Mouse (Mus musculus) monocyte, adult 5-6 weeks (primary cell): ENCODE data around the gene Coq9. TPM values are rescaled to one million over a fixed set of nuclear protein-coding genes. Genes with fewer than 3 reads are reported as not detected.

Experiments used
- ATAC-seq: fragments of 153-309, 156-312 bp; replicated peaks from 2 replicates; pipeline ENCODE4 v1.8.0; 2017; ENCODE audit warnings: mild to moderate bottlenecking; ENCODE audit not compliant: low TSS enrichment, insufficient number of reproducible peaks, severe bottlenecking, poor library complexity, low FRiP score
- total RNA-seq: library from RNA; stranded (forward); fragments of 200-1000, 200-491, 200-594 nt; gene quantifications from 3 replicates; pipeline ENCODE4 v1.2.3, GENCODE M21; 2017

The Coq9 gene
- total RNA-seq, result 23.0 to 27.5 TPM (median 25.1 TPM) in 3 replicates

- ATAC-seq, result peak; percentile 97
These were observed at the start of gene Coq9, which contains the start of gene Ciapin1 for GRCm38 (mm10) chr8:94837662-94838574. Gene Coq9 (plus strand): TSS chr8:94838321. Gene Ciapin1 (minus strand): TSS chr8:94838358.

- no peak for ATAC-seq
These were observed 48.7 kb upstream of the Coq9 start for GRCm38 (mm10) chr8:94789256-94789955.

- ATAC-seq, result no peak
These were observed 43.8 kb upstream of the Coq9 start for GRCm38 (mm10) chr8:94794368-94794767.

- ATAC-seq, result no peak
These were observed 43.3 kb upstream of the Coq9 start for GRCm38 (mm10) chr8:94794782-94795181.

GRCm38 (mm10) chr8:94800278-94800968, 37.7 kb upstream of the Coq9 start:
- no peak for ATAC-seq

GRCm38 (mm10) chr8:94801293-94802095, 36.6 kb upstream of the Coq9 start:
- no peak for ATAC-seq

GRCm38 (mm10) chr8:94802375-94802774, 35.7 kb upstream of the Coq9 start:
- ATAC-seq, result no peak

- no peak for ATAC-seq
These were observed 34.6 kb upstream of the Coq9 start for GRCm38 (mm10) chr8:94803551-94803950.

GRCm38 (mm10) chr8:94804546-94805340, 33.4 kb upstream of the Coq9 start:
- ATAC-seq, result 0 out of 2 replicates have a peak, but pooled peaks have one; percentile 37

GRCm38 (mm10) chr8:94805811-94806210, 32.3 kb upstream of the Coq9 start:
- ATAC-seq, result no peak

GRCm38 (mm10) chr8:94807506-94807905, 30.6 kb upstream of the Coq9 start:
- no peak for ATAC-seq

GRCm38 (mm10) chr8:94808372-94808771, 29.7 kb upstream of the Coq9 start:
- ATAC-seq, result no peak

GRCm38 (mm10) chr8:94810153-94810552, 28.0 kb upstream of the Coq9 start, which contains the start of gene Ccl17:
Gene Ccl17 (plus strand): TSS chr8:94810453.
- ATAC-seq, result no peak

GRCm38 (mm10) chr8:94810855-94811254, 27.3 kb upstream of the Coq9 start:
- ATAC-seq, result no peak

GRCm38 (mm10) chr8:94811654-94812053, 26.5 kb upstream of the Coq9 start:
- ATAC-seq, result peak; percentile 50; the same call in 1 of the 2 replicates

- ATAC-seq, result no peak; the same call in 1 of the 2 replicates
These were observed 25.4 kb upstream of the Coq9 start for GRCm38 (mm10) chr8:94812645-94813098.

GRCm38 (mm10) chr8:94814556-94814955, 23.6 kb upstream of the Coq9 start:
- ATAC-seq, result no peak
